Mouse (Mus musculus): Measurements from ENCODE around the gene Tmem87b.

Tmem87b gene

GRCm38 (mm10) chr2:128818956-128819643, 1.2 kb downstream of the Tmem87b start:
- DNase-seq (ENCODE audit: low read depth, low spot score): peak; percentile 10

- DNase-seq (ENCODE audit: low read depth, low spot score): no peak
These were observed 2.7 kb downstream of the Tmem87b start for GRCm38 (mm10) chr2:128820631-128821030.

DNA sequence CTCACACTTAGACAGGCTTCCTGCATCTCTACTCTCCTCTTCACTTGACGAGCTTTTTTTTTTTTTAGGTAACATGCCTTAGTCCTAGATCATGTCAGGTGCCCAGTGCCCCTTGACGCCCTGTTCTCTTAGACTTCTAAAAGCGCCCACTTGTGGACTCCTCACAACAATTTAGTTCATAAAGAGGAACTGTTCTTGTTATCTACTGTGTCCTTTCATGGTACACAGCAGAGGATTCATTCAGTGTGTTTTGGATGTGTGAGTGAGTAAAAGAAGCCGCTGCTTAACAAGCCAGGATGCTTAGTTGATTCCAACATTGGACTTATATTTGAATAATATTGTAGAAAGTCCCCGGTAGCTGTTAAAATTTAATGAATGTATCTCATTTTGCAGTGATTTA, 6.0 kb downstream of the Tmem87b start:
- no peak for DNase-seq (ENCODE audit: low read depth, low spot score)

- DNase-seq (ENCODE audit: low read depth, low spot score): no peak
These were observed 9.9 kb downstream of the Tmem87b start for GRCm38 (mm10) chr2:128827787-128828186.

- DNase-seq (ENCODE audit: low read depth, low spot score): no peak
These were observed 14.7 kb downstream of the Tmem87b start for GRCm38 (mm10) chr2:128832611-128833010.

- DNase-seq (ENCODE audit: low read depth, low spot score): no peak
These were observed 15.1 kb downstream of the Tmem87b start for GRCm38 (mm10) chr2:128833035-128833434.

GRCm38 (mm10) chr2:128833435-128833834, 15.5 kb downstream of the Tmem87b start:
- no peak for DNase-seq (ENCODE audit: low read depth, low spot score)

DNA sequence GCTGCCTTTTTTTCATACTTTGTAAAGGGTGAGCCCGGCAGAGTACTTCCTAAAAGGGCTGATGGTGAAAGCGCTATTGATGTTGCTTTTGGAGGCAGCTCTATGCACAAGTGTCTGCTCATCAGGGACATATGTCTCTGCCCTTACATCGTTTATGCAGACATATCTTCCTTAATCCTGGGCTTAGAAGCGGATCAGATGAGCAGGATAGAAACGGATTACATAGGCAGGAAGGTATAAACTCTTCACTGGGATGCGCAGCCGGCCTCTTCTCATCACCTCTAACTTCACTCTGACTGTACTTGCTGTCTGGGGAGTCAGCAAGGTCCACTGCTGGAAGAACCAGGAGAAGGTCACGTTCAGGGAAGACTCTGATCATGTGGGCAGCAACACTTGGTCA, 19.6 kb downstream of the Tmem87b start:
- DNase-seq (ENCODE audit: low read depth, low spot score): no peak

- DNase-seq (ENCODE audit: low read depth, low spot score): no peak
These were observed 20.7 kb downstream of the Tmem87b start for GRCm38 (mm10) chr2:128838611-128839010.

DNA sequence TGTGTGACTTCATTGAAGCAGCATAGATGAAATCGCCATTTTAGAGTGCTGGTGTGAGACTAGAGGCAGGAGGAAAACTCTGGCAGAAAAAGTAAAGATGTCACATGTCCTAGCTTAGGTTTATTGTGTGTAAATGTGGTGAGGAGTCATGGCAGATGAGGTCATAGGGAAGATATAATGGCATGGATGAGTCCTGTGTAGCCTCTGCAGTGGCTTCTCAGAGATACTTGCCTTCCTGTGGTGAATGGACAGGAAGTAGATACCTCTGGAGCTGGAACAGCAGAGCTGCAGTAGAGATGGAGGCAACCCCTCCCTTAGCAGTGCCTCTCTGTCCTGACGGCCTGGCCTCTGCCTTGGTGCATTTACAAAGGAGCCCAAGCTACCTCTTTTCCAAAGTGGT, 21.6 kb downstream of the Tmem87b start:
- no peak for DNase-seq (ENCODE audit: low read depth, low spot score)

- DNase-seq (ENCODE audit: low read depth, low spot score): no peak
These were observed 24.5 kb downstream of the Tmem87b start for GRCm38 (mm10) chr2:128842437-128842836.

DNA sequence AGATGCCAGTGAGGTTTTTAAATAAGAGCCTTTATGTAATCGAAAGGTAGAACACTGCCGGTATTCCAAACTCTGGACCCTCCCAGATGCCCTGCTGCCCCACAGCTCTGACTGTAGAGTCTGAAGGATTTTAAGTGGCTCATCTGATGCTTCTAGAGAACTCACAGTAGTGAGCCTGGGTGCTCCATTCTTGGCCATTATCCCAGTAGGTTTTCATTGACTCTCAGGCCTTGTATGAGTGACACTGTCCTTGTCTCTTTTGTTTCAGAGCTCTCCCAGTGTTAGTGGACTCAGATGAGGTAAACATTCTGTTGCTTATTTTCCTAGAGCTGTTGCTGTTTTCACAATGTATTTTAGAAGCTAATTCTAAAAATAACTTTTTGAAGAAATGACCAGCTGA, 32.1 kb downstream of the Tmem87b start:
- DNase-seq (ENCODE audit: low read depth, low spot score): no peak

- DNase-seq (ENCODE audit: low read depth, low spot score): no peak
These were observed 38.8 kb downstream of the Tmem87b start for GRCm38 (mm10) chr2:128856673-128857072.

DNA sequence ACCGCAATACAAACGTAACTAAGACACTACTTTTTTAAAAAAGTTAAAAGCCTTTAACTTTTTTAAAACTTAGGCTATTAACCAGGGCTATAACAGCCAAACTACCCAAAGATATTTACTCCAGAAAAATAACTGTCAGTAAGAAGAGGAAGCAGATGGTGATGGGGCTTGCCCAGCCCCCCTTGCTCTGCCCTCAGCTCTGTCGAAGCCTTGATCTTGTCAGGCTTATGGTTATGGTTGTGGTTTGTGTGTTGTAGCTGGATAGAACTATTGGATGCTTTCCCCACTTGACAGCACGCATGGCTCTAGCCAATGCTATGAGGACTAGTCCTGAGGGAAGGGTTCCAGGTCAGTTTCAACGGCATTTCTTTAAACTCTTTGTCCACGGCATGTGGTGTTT, 41.0 kb downstream of the Tmem87b start:
- DNase-seq (ENCODE audit: low read depth, low spot score): no peak

DNA sequence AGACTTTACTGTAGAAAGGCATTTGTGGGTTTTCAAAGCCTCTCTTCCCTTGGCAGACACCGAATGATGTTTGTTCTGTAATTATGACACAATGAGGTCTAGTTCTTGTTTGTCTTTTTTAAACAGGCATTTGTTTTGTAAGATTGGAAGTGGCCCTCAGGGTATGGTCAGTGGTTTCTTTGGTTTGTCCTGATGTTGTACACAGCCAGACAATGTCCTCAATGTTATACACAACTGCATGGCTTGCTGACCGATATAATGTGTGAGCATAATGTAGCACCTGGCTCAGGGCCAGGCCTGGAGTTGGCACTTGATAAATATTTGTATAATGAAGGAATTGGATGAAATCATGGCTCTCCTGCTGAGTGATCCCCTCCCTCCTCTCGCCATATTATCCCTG, 41.9 kb downstream of the Tmem87b start:
- DNase-seq (ENCODE audit: low read depth, low spot score): no peak

- no peak for DNase-seq (ENCODE audit: low read depth, low spot score)
These were observed 44.7 kb downstream of the Tmem87b start, which contains the start of gene Fbln7 for GRCm38 (mm10) chr2:128862636-128863035. Gene Fbln7 (plus strand): TSS chr2:128862981.

- DNase-seq (ENCODE audit: low read depth, low spot score): peak; percentile 44
These were observed 45.9 kb downstream of the Tmem87b start for GRCm38 (mm10) chr2:128863777-128864331.

DNA sequence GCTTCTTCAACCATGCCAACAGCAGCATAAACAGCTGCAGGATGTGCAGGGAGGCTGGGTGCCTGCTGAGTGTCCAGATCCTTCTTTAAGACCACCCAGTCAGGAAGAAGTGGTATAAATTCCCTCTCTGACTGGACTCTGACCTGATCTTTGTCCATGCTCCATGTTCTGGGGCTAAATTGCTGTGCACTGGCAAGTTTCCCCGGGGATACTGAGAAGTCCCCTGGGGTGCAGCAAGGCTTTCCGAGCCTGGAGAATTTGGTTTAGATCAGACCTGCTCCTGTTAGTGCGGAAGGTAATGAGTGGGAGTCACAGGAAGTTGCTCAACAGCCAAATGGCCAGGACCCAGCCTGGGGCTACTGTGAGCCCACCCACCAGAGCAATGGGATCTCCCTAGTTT, 47.1 kb downstream of the Tmem87b start:
- DNase-seq (ENCODE audit: low read depth, low spot score): no peak

DNA sequence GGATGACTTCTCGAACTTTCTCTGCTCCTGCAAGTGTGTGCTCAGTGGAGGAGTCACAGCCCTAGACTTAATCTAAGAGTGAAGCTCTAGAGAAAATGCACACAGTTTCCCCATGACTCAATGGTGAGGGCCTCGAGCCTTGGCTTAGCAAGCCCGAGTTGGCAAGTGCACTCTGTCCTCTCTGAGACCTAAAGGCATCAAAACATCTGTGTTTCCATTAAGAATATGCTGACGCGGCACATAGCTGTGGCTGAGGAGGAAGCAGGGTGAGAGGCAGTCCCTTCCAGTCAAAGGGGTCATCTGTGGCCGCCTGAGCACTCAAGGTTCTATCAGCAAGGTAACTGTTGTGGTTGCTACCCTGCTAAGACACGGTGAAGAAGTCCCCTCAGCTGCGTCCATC, 53.7 kb downstream of the Tmem87b start:
- no peak for DNase-seq (ENCODE audit: low read depth, low spot score)

GRCm38 (mm10) chr2:128872256-128872655, 54.3 kb downstream of the Tmem87b start:
- DNase-seq (ENCODE audit: low read depth, low spot score): no peak

GRCm38 (mm10) chr2:128875526-128875925, 57.6 kb downstream of the Tmem87b start:
- DNase-seq (ENCODE audit: low read depth, low spot score): no peak

DNA sequence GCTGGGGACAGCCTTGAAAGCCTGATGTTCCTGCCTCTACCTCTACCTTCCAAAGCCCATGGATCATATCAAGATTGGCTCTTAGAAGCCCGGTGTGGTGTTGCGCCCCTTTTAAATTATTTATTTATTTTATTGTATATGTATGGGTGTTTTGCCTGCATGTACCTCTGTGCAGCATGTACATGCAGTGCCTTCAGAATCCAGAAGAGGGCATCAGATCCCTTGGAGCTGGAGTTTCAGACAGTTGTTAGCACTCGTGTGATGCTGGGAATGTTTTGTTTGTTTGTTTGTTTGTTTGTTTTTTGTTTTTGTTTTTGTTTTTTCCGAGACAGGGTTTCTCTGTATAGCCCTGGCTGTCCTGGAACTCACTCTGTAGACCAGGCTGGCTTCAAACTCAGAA, 63.3 kb downstream of the Tmem87b start:
- DNase-seq (ENCODE audit: low read depth, low spot score): no peak

GRCm38 (mm10) chr2:128885225-128885811, 67.4 kb downstream of the Tmem87b start:
- DNase-seq (ENCODE audit: low read depth, low spot score): no peak

Measured in forelimb bud, embryonic 11.5 days (tissue).